Mouse (Mus musculus) thymus, adult 2 months (tissue): ENCODE data around the gene Zfp697. TPM values are rescaled to one million over a fixed set of nuclear protein-coding genes. Genes with fewer than 3 reads are reported as not detected.
"Not testable (repeated sequence)": the region's sequence is repeated elsewhere in the genome, so short reads cannot be mapped to it uniquely, and the experiment has no call there.

Experiments
- DNase-seq: peaks from one replicate; pipeline ENCODE4 v3.0.0; 2021
- H3K27ac ChIP-seq: fragments of 200-500 bp; 2 replicates; pipeline ENCODE4 v1.5.1; 2012; ENCODE audit warnings: low read length, control low read depth; ENCODE audit not compliant: control insufficient read depth, insufficient read depth
- H3K27me3 ChIP-seq: fragments of 200-500 bp; 2 replicates; pipeline ENCODE4 v1.6.1; 2012; ENCODE audit warnings: mild to moderate bottlenecking, low read length, moderate library complexity, mixed read lengths; ENCODE audit not compliant: control insufficient read depth, insufficient read depth
- H3K36me3 ChIP-seq: fragments of 200-500 bp; 2 replicates; pipeline ENCODE4 v1.6.1; 2012; ENCODE audit warnings: mild to moderate bottlenecking, low read length, moderate library complexity; ENCODE audit not compliant: control insufficient read depth, insufficient read depth
- H3K4me1 ChIP-seq: fragments of 200-500 bp; replicated peaks from 2 replicates; pipeline ENCODE4 v1.6.1; 2012; ENCODE audit warnings: low read length; ENCODE audit not compliant: control insufficient read depth, insufficient read depth
- H3K4me3 ChIP-seq: fragments of 200-500 bp; 2 replicates; pipeline ENCODE4 v1.5.1; 2012; ENCODE audit warnings: mild to moderate bottlenecking, low read length, control low read depth, moderate library complexity; ENCODE audit not compliant: control insufficient read depth, insufficient read depth
- CTCF ChIP-seq: fragments of 200-500 bp; IDR thresholded peaks from 2 replicates; pipeline ENCODE4 v1.5.1; 2012; ENCODE audit warnings: mild to moderate bottlenecking, control low read depth, low read length, moderate library complexity, borderline replicate concordance; ENCODE audit not compliant: control insufficient read depth, poor library complexity, insufficient read depth; ENCODE audit errors: extremely low read depth
- POLR2A ChIP-seq: fragments of 200-500 bp; IDR thresholded peaks from 2 replicates; pipeline ENCODE4 v1.6.1; 2012; ENCODE audit warnings: mild to moderate bottlenecking, low read length, control low read depth, moderate library complexity; ENCODE audit not compliant: control insufficient read depth, poor library complexity, insufficient read depth; ENCODE audit errors: extremely low read depth
- WGBS: fragments of 180-500 bp; shearing (Covaris S2); methylation state at CpG from one replicate; pipeline ENCODE4 v1.1.7; 2018; 5-methylcytosine and 5-hydroxymethylcytosine counted together
- polyA plus RNA-seq: library from polyadenylated mRNA; depleted of rRNA; stranded (reverse); fragments of >200 nt; gene quantifications from 2 replicates; pipeline ENCODE4 v1.2.3, GENCODE M21; 2012; rRNA removed

Zfp697 gene
- polyA plus RNA-seq, 1 experiment, result 0.96 TPM

DNA sequence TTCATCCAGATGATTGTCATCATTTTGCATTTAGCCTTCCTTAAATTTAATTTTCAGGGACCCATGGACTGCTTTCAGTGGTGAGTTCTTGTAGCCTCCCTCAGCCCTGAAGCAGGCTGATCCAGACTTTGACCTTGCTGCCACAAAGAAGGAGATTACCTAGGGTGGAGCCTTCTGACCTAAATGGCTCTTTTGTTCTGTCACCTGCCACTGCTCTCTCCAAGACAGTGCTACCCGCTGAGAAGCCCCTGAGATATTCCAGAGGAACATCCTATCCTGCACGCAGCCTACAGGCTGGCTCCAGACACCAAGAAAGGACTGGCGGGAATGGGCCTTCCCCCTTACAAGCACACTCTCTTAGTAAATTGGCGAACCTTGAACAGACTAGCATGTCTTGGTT lies 352.1 kb downstream of the Zfp697 start:
- Histone ChIP-seq H3K4me1 (no peaks in the 10 kb centered on the region), H3K27me3 (no peaks in the 10 kb centered on the region), H3K36me3 (no peaks in the 10 kb centered on the region), H3K4me3 (no peak overlapping the region), H3K27ac (no peak overlapping the region)
- TF ChIP-seq CTCF (no peak), POLR2A (no peak)
- no peak for DNase-seq
- 74% methylated on average over 4 of the region's 4 CpGs for WGBS

DNA sequence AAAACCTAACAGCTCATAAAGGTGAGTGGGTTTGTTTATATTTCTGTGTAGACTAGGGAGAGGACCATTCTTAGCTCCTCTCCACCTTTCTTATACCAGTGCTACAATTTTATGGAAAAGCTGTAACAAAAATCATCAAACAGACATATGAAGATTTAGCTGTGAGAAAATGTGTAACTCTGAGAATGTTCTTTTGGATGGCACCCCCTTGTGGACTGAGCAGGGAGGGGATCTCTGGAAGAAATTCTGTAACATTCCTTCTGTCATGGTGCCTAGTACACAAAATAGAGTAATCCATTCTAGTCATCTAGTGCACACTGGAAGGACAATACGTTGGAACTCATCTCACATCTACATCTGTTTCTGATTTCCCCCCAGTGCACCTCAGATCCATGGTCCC lies 358.8 kb downstream of the Zfp697 start:
- not testable (repeated sequence) for H3K36me3 ChIP-seq, H3K27me3 ChIP-seq, H3K27ac ChIP-seq, H3K4me3 ChIP-seq, H3K4me1 ChIP-seq, DNase-seq
- 84% methylated on average over 1 of the region's 1 CpGs for WGBS

DNA sequence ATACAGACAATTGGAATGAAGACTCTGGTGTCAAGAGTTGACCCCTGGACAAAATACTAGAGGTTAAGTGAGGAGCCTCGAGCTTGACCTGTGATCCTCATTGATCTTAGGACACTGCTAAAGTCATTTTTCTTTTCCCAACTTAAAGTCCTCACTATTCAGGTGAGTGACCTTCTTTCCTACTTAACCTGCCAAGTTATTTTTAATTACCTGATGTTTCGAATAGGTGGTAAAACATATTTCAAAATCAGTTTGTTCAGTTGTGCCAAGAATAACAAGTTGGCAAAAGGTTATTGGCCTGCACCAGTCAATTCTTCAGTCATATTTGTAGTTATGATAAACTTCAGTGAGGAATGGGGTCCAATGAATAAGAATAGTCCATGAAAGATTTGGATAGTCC lies 369.9 kb downstream of the Zfp697 start:
- H3K27ac ChIP-seq, result no peak overlapping the region
- H3K36me3 ChIP-seq, result no peaks in the 10 kb centered on the region
- no peaks in the 10 kb centered on the region for H3K27me3 ChIP-seq
- no peak for TF ChIP-seq CTCF
- TF ChIP-seq POLR2A, result no peak
- H3K4me3 ChIP-seq, result no peak overlapping the region
- DNase-seq, result no peak
- WGBS, result 77% methylated on average over 2 of the region's 2 CpGs
- no peaks in the 10 kb centered on the region for H3K4me1 ChIP-seq

DNA sequence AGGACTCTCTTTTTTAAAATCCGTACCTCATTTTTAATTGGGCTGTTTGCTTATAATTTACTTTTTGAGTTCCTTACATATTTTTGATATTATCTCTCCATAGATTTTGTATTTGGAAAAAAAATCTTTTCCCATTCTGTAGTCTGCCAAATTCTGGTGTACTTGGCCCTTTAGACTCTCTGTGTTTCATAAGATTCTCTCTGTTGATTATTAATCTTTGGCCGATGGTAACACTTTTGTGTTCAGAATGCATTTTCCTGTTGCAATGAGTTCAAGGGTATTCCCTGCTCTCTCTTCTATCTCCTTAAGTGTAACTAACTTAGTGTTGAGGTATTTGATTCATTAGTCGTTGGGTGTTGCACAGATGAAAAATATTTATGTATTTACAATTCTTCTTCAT lies 374.6 kb downstream of the Zfp697 start:
- DNase-seq, result no peak
- Histone ChIP-seq H3K4me3 (no peak overlapping the region), H3K4me1 (no peaks in the 10 kb centered on the region), H3K36me3 (no peaks in the 10 kb centered on the region), H3K27ac (no peak overlapping the region), H3K27me3 (no peaks in the 10 kb centered on the region)
- TF ChIP-seq CTCF, result no peak
- no peak for TF ChIP-seq POLR2A
- WGBS, result 87% methylated on average over 3 of the region's 3 CpGs

DNA sequence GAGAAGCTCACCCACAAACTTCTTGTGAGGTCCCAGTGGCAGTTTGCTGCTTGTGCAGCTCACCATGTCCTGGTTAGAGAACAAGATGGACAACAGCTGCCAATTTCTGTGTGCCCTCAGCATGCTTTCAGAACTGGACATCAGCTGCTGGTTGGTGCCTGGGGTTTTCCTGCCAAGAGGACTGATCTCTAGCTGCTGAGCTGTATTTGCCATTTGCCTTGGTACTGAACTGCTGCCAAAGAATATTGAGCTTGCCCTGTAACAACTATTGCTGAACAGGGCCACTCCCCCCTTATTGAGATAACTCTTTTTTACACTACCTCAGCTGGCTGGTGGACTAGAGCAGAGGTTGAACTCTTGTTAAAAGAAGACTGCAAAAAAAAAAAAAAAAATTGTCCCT lies 381.9 kb downstream of the Zfp697 start:
- Histone ChIP-seq H3K4me1 (no peaks in the 10 kb centered on the region), H3K27ac (no peak overlapping the region), H3K27me3 (no peaks in the 10 kb centered on the region), H3K36me3 (no peaks in the 10 kb centered on the region), H3K4me3 (no peak overlapping the region)
- no peak for TF ChIP-seq CTCF
- no peak for TF ChIP-seq POLR2A
- no peak for DNase-seq

DNA sequence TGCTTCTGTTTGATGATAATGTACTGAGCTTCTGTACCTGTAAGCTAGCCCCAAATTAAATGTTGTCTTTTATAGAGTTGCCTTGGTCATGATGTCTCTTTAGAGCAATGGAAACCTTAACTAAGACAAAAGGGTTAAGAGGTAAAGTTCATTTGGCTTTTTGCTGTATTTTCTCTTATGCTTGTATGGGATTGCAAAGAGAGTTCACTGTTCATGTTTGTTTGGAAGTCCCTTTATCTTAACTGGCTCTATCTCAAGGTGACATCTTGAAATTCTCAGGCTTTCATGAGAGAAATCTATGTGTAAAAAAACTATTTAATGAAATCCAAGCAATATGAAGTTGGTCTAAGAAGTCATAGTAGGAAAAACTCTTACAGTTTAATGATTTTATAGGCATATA lies 398.7 kb downstream of the Zfp697 start:
- no peak for TF ChIP-seq POLR2A
- TF ChIP-seq CTCF, result no peak
- no peak overlapping the region for H3K27ac ChIP-seq
- DNase-seq, result no peak
- H3K36me3 ChIP-seq, result no peaks in the 10 kb centered on the region
- no peaks in the 10 kb centered on the region for H3K4me1 ChIP-seq
- no peak overlapping the region for H3K4me3 ChIP-seq
- H3K27me3 ChIP-seq, result no peaks in the 10 kb centered on the region

DNA sequence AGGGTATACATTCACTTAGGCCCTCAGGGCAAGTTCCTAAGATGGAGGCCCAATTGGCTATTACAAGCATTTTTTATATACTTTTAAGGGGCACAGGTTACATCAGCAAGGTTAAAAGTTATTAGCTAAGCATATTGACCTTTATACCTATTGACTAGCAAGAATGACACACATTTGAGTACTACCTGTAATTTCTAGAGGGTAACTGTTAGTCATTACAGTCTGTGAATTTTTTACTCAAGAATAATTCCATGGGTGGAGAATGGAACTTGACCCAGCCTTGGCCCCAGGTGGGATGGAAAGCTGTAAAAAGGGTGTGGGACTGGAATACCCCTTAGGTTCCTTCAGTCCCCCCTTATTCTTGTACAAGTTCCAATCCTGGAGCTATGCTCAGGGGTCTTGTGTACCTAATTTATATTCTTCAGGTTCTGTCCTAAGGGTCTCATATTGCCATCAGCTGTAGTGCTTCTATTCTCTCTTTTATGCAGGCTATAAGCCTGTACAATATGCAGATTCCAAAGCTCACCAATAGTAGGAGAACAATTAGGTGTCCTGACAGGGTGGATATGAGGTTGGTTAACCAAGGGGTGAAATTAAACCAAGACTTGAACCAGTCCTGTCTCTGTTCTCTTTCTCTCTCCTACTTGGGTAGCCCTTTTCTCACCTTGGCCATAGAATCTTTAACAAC lies 400.1 kb downstream of the Zfp697 start:
- no peak for DNase-seq

DNA sequence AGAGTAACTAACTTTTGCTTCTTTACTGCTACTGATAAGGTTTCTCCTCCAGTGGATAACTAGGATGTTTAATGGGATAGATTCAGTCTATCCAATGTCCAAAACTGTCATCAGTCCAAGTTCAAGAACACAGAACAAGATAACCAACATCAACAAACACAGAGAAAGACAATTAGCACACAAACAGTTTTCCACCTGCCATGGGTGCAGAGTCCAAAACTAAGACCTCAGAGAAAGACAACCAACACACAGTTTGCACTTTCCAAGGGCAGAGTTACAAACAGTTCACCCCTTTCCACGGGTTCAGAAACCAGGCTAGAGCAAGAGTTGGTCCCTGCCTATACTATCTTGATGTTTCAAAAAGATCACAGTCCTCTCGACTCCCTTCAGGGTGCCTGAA lies 404.3 kb downstream of the Zfp697 start:
- Histone ChIP-seq H3K27ac (no peak overlapping the region), H3K4me1 (no peaks in the 10 kb centered on the region), H3K4me3 (no peak overlapping the region), H3K27me3 (no peaks in the 10 kb centered on the region), H3K36me3 (no peaks in the 10 kb centered on the region)
- no peak for DNase-seq
- TF ChIP-seq CTCF (no peak), POLR2A (no peak)
- whole genome bisulfite sequencing, result 63% methylated on average over 2 of the region's 2 CpGs

More for the DNA sequence above, 400.1 kb downstream of the Zfp697 start:
- no peaks in the 10 kb centered on the region for H3K36me3 ChIP-seq
- H3K27me3 ChIP-seq, result no peaks in the 10 kb centered on the region
- H3K27ac ChIP-seq, result no peak overlapping the region
- no peak for TF ChIP-seq POLR2A
- no peak for TF ChIP-seq CTCF
- no peaks in the 10 kb centered on the region for H3K4me1 ChIP-seq
- H3K4me3 ChIP-seq, result no peak overlapping the region

Other genes starting within 250 kb of the Zfp697 start
- not detected in 2 replicates for gene Adam30, start 221.8 kb upstream of the Zfp697 start, polyA plus RNA-seq
- 0.35 TPM in 1 of 2 replicates, not detected in the other for gene Reg4, start 160.3 kb upstream of the Zfp697 start, polyA plus RNA-seq
- 8.8 and 9.9 TPM in 2 replicates for gene Hmgcs2, start 102.0 kb upstream of the Zfp697 start, polyA plus RNA-seq
- gene Phgdh, start 42.5 kb upstream of the Zfp697 start, polyA plus RNA-seq, result 213 and 232 TPM in 2 replicates
- gene Gm4450, start 74.7 kb downstream of the Zfp697 start, polyA plus RNA-seq, result not detected in 2 replicates
- 0.22 TPM in 1 of 2 replicates, not detected in the other for gene Hsd3b4, start 128.1 kb downstream of the Zfp697 start, polyA plus RNA-seq
- gene Gm10681, start 206.3 kb downstream of the Zfp697 start, polyA plus RNA-seq, result 0.22 TPM in 1 of 2 replicates, not detected in the other
- not detected in 2 replicates for gene Hsd3b5, start 247.8 kb downstream of the Zfp697 start, polyA plus RNA-seq